Mouse (Mus musculus): ENCODE results near the gene Etv6.

DNA sequence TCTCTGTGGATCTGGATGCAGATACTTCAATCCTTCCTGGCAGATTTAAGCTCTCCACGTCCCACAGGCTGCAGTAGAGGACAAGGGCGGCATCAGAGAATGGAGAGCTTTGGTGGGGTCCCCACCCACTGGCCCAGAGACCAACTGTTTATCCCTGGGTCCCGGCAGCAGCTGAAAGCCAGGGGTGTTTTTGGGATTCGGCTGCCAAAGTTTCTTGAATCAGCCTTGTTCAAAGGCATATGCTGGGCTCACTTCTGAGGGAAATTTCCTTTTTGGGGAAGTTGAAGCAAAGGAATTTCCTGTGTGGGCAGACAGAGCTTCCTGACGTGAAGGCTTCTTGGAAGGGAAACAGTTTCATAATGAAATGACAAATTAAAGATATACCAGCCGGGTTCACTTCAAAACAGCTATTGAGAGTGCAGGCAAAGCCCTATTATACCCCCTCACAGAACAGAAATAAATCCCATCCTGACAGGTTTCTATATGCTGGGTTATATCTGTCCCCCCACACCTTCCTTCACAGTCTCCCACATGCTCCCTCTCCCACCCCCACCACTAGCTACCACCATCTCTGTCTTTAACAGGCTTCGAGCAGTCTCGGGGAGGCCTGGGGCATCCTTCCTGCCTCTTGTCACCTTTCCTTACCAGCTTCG is 116.5 kb downstream of the Etv6 start:
- TF ChIP-seq CTCF (IDR thresholded peaks at IDR 0.05; ENCODE audit: low read depth) (peak; percentile 42), EP300 (optimal IDR thresholded peaks at IDR 0.05) (no peak)
